Mouse (Mus musculus) stomach, embryonic 14.5 days (tissue): Measurements from ENCODE around the gene Ccdc142. TPM values are rescaled to one million over a fixed set of nuclear protein-coding genes. Genes with fewer than 3 reads are reported as not detected.

Source experiments
- ATAC-seq: fragments of 200-750 bp; cut with Nextera tagmentation; 2 replicates; pipeline ENCODE4 v1.8.0; 2017; ENCODE audit warnings: low read depth, moderate TSS enrichment; ENCODE audit not compliant: insufficient number of reproducible peaks, insufficient read depth, low FRiP score
- H3K27ac ChIP-seq: fragments of 300-500 bp; sonication (generic); 2 replicates; pipeline ENCODE4 v1.5.1; 2014; ENCODE audit warnings: mild to moderate bottlenecking, low read length, moderate library complexity, mixed read lengths
- H3K27me3 ChIP-seq: fragments of 300-500 bp; sonication (generic); 2 replicates; pipeline ENCODE4 v1.6.1; 2014; ENCODE audit warnings: low read length, control low read depth, mixed read lengths; ENCODE audit not compliant: control insufficient read depth, insufficient read depth
- H3K36me3 ChIP-seq: fragments of 300-500 bp; sonication (generic); 2 replicates; pipeline ENCODE4 v1.6.1; 2014; ENCODE audit warnings: mild to moderate bottlenecking, control low read depth, low read length, moderate library complexity, mixed read lengths; ENCODE audit not compliant: control insufficient read depth, insufficient read depth
- H3K4me1 ChIP-seq: fragments of 300-500 bp; sonication (generic); 2 replicates; pipeline ENCODE4 v1.6.1; 2014; ENCODE audit warnings: low read length, control low read depth, mixed read lengths; ENCODE audit not compliant: control insufficient read depth, insufficient read depth
- H3K4me2 ChIP-seq: fragments of 300-500 bp; sonication (generic); replicated peaks from 2 replicates; pipeline ENCODE4 v1.6.1; 2014; ENCODE audit warnings: low read depth, low read length, control low read depth
- H3K4me3 ChIP-seq: fragments of 300-500 bp; sonication (generic); 2 replicates; pipeline ENCODE4 v1.5.1; 2014; ENCODE audit warnings: low read depth, low read length, control low read depth
- H3K9ac ChIP-seq: fragments of 300-500 bp; sonication (generic); replicated peaks from 2 replicates; pipeline ENCODE4 v1.6.1; 2014; ENCODE audit warnings: low read depth, mild to moderate bottlenecking, control low read depth, low read length, moderate library complexity, mixed read lengths
- H3K9me3 ChIP-seq: fragments of 300-500 bp; sonication (generic); 2 replicates; pipeline ENCODE4 v1.6.1; 2016; ENCODE audit warnings: low read depth, low read length, control low read depth; ENCODE audit not compliant: control insufficient read depth
- WGBS: fragments of 180-500 bp; shearing (Covaris S2); extraction: QIAGEN DNeasy Blood & Tissue Kit; methylation state at CpG from one replicate; pipeline ENCODE4 v1.1.7; 2014; 5-methylcytosine and 5-hydroxymethylcytosine counted together
- polyA plus RNA-seq: library from polyadenylated mRNA; unstranded; fragments of >200 nt; fragmentation: Nextera tagmentation; extraction: Ambion mirVana; gene quantifications from 2 replicates; pipeline ENCODE4 v1.2.1, GENCODE M21; 2014

Ccdc142 gene
- polyA plus RNA-seq, 1 experiment from 2014 or later: 3.5 TPM

- Histone ChIP-seq H3K36me3 (no peaks in the 10 kb centered on the region), H3K4me3 (peak overlapping the region; percentile 48), H3K9me3 (no peaks in the 10 kb centered on the region), H3K4me2 (peak overlapping the region; percentile 74), H3K27ac (peak overlapping the region; percentile 100), H3K9ac (peak overlapping the region; percentile 89), H3K27me3 (no peaks in the 10 kb centered on the region), H3K4me1 (peaks cover 23% of the 10 kb centered on the region)
- WGBS: 12% methylated on average over 5 of the region's 5 CpGs
- ATAC-seq: no peak
Observed at GRCm38 (mm10) chr6:83136291-83136880, 35.0 kb downstream of the Ccdc142 start.

DNA sequence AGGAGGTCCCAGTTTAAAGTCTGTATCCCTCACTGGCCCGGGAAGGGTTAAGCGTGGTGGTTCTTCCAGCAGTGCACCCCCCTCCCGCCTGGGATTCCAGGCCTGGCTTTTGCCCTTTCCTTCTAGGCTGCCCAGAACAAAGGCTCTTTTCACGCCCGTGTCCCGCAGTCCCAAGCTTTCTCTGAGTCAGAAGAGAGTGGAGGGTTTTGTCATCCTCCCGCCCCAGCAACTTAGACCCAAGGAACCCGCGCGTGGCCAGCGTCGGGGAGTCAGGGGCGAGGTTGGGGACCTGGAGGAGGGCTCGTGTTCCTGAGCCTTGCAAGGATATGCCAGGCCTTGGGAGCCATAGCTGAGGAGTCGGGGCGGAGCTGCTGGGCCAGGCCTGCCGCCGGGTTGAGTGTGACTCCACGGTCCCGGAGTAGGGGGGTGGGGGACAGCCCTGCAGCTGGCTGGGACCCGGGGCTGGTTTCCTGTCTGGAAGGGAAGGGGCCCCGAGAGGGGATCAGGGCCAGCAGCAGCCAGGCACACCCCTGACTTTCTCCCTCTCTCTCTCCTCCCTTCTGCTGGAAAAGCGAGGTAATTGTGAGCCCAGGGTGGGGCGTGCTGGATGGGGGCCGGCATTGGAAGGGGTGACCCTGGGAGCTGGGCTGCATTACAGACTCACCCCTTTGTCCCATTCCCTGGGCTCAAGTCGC is 35.6 kb downstream of the Ccdc142 start:
- Histone ChIP-seq H3K4me1 (peaks cover 25% of the 10 kb centered on the region), H3K27ac (peak overlapping the region; percentile 100), H3K4me3 (peak overlapping the region; percentile 48), H3K9me3 (no peaks in the 10 kb centered on the region), H3K4me2 (peak overlapping the region; percentile 74), H3K27me3 (no peaks in the 10 kb centered on the region), H3K36me3 (no peaks in the 10 kb centered on the region), H3K9ac (peak overlapping the region; percentile 89)
- WGBS: 1% methylated on average over 26 of the region's 26 CpGs
- peak; percentile 83 for ATAC-seq

DNA sequence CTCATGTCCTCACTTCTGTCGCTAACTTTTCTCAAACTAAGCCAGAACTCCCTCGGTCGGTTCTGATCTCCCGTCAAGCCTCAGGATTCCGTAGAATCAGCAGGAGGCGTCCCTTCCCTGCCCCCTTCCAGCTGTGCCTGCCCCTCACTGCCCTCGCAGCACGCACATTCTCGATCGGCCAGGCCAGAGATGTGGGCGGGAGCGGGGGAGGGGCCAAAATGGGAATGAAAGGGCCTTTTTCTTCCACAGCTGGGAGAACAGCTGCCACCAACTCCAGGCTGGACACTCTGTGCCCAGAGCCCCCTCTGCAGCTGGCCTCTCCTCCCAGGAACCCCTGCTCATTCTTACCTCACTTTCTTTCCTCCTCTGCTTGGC is 36.2 kb downstream of the Ccdc142 start:
- peaks cover 30% of the 10 kb centered on the region for H3K4me1 ChIP-seq
- peak overlapping the region; percentile 89 for H3K9ac ChIP-seq
- peak overlapping the region; percentile 48 for H3K4me3 ChIP-seq
- ATAC-seq: peak; percentile 80
- no peaks in the 10 kb centered on the region for H3K9me3 ChIP-seq
- no peaks in the 10 kb centered on the region for H3K36me3 ChIP-seq
- peak overlapping the region; percentile 100 for H3K27ac ChIP-seq
- peak overlapping the region; percentile 74 for H3K4me2 ChIP-seq
- WGBS: 0% methylated on average over 12 of the region's 12 CpGs
- no peaks in the 10 kb centered on the region for H3K27me3 ChIP-seq

- no peaks in the 10 kb centered on the region for H3K27me3 ChIP-seq
- peak overlapping the region; percentile 100 for H3K27ac ChIP-seq
- H3K9me3 ChIP-seq: no peaks in the 10 kb centered on the region
- H3K4me1 ChIP-seq: peaks cover 33% of the 10 kb centered on the region
- peak overlapping the region; percentile 74 for H3K4me2 ChIP-seq
- peak; percentile 20; the same call in 1 of the 2 replicates for ATAC-seq
- H3K4me3 ChIP-seq: peak overlapping the region; percentile 48
- H3K36me3 ChIP-seq: no peaks in the 10 kb centered on the region
- peak overlapping the region; percentile 89 for H3K9ac ChIP-seq
- WGBS: under 1% methylated on average over 11 of the region's 11 CpGs
Observed at GRCm38 (mm10) chr6:83138056-83138455, 36.7 kb downstream of the Ccdc142 start.

GRCm38 (mm10) chr6:83140044-83140443 is 38.6 kb downstream of the Ccdc142 start:
- Histone ChIP-seq H3K4me2 (no peak overlapping the region), H3K36me3 (no peaks in the 10 kb centered on the region; the same call in 1 of the 2 replicates), H3K4me1 (peaks cover 27% of the 10 kb centered on the region), H3K27ac (no peak overlapping the region), H3K4me3 (no peak overlapping the region), H3K9ac (no peak overlapping the region), H3K9me3 (no peaks in the 10 kb centered on the region), H3K27me3 (no peaks in the 10 kb centered on the region)
- no peak for ATAC-seq
- 93% methylated on average over 8 of the region's 8 CpGs for WGBS

DNA sequence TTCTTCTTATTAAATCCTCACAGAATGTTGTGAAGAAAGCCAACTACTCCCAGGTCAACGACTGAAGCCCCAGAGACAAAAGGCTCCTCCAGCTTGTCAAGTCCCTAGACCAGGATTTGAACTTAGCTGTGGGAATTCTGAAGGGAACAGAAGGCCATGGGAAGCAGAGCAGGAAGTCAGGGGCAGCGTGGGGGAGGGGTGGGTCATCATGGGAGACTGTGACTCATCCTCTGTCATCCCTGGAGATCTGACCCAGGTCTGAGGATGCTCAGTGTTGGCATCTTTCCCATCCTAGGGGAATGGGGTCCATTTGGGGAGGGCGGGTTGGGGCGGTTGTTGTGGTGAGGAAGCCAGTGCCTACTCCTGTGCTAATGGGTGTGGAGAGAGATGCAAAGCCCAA is 40.2 kb downstream of the Ccdc142 start:
- no peaks in the 10 kb centered on the region for H3K27me3 ChIP-seq
- no peak overlapping the region for H3K27ac ChIP-seq
- no peak for ATAC-seq
- H3K36me3 ChIP-seq: no peaks in the 10 kb centered on the region; the same call in none of the 2 replicates
- no peaks in the 10 kb centered on the region for H3K9me3 ChIP-seq
- H3K4me3 ChIP-seq: no peak overlapping the region
- 35% methylated on average over 4 of the region's 4 CpGs for WGBS
- H3K4me2 ChIP-seq: peak overlapping the region; percentile 50
- peaks cover 17% of the 10 kb centered on the region for H3K4me1 ChIP-seq
- no peak overlapping the region for H3K9ac ChIP-seq

DNA sequence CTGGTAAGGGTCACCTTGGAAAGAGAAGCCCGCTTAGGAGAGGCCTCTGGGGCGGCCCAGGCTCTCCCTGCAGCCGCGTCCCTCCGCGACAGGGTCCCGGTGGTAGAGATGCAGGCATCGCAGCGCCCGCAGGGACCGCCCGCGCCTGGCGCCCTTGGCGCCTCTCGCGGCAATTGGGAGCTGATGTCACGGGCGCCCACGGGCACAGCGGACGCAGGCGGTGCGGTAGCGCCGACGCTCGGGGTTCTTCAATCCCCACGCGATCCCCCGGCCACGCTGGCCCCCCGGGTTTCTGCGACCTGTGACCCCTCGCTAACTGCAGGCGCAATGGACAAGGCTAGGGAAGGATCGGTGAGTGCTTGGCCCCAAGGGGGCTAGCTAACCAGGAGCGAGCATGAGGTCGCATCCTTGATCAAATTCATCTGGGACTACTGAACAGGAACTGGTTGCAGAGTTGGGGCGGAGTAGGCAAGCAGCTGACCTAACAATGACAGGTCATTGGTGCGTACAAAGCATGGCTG is 40.9 kb downstream of the Ccdc142 start:
- no peak for ATAC-seq
- no peaks in the 10 kb centered on the region for H3K9me3 ChIP-seq
- peaks cover 6% of the 10 kb centered on the region for H3K36me3 ChIP-seq
- H3K4me3 ChIP-seq: peak overlapping the region; percentile 17; the same call in 1 of the 2 replicates
- peak overlapping the region; percentile 46; the same call in 1 of the 2 replicates for H3K9ac ChIP-seq
- WGBS: 11% methylated on average over 41 of the region's 41 CpGs
- peaks cover 17% of the 10 kb centered on the region for H3K4me1 ChIP-seq
- H3K4me2 ChIP-seq: peak overlapping the region; percentile 50
- H3K27me3 ChIP-seq: no peaks in the 10 kb centered on the region
- 0 out of 2 replicates have a peak overlapping the region, but pooled peaks have one; percentile 21 for H3K27ac ChIP-seq

DNA sequence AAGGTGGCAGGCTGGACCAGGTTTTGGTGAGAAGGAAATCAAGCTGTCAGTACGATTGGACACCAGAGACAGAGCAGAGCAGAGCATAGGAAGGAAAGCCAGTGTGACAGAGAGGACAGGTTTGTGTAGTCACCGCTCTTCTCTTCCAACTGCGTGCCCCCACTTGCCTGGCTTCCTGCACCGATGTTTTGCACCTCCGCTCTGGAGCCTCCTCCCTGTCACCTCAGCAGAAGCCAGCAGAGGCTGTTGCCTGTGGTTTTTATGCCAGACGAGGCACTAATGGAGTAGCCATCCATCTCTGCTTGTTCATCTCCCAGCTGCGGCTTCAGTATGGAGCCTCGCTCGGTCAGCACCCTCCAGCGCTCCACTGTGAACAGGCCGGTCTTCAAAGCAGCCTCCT is 41.5 kb downstream of the Ccdc142 start:
- Histone ChIP-seq H3K27me3 (no peaks in the 10 kb centered on the region), H3K27ac (0 out of 2 replicates have a peak overlapping the region, but pooled peaks have one; percentile 21), H3K4me1 (peaks cover 17% of the 10 kb centered on the region), H3K9ac (no peak overlapping the region), H3K36me3 (peaks cover 12% of the 10 kb centered on the region), H3K4me2 (no peak overlapping the region), H3K9me3 (no peaks in the 10 kb centered on the region), H3K4me3 (no peak overlapping the region)
- 40% methylated on average over 11 of the region's 11 CpGs for WGBS
- no peak for ATAC-seq
